Mouse (Mus musculus): ENCODE results near the gene Siva1.
A peak's percentile ranks its signal among the peaks of the same experiment; 100 is the strongest.

The Siva1 gene

GRCm38 (mm10) chr12:112660576-112661326 is 16.3 kb downstream of the Siva1 start:
- DNase-seq: no peak

- DNase-seq: no peak
These were observed 16.8 kb downstream of the Siva1 start for GRCm38 (mm10) chr12:112661327-112661605.

GRCm38 (mm10) chr12:112661851-112662250 is 17.4 kb downstream of the Siva1 start:
- no peak for DNase-seq

GRCm38 (mm10) chr12:112663303-112663702 is 18.8 kb downstream of the Siva1 start:
- DNase-seq: no peak

GRCm38 (mm10) chr12:112663716-112664115 is 19.2 kb downstream of the Siva1 start:
- no peak for DNase-seq

GRCm38 (mm10) chr12:112664124-112664523 is 19.6 kb downstream of the Siva1 start:
- no peak for DNase-seq

- DNase-seq: no peak
These were observed 20.2 kb downstream of the Siva1 start for GRCm38 (mm10) chr12:112664656-112665055.

GRCm38 (mm10) chr12:112665445-112665844 is 21.0 kb downstream of the Siva1 start:
- DNase-seq: no peak

GRCm38 (mm10) chr12:112665881-112666544 is 21.5 kb downstream of the Siva1 start:
- DNase-seq: no peak

- no peak for DNase-seq
These were observed 23.3 kb downstream of the Siva1 start for GRCm38 (mm10) chr12:112667619-112668297.

- no peak for DNase-seq
These were observed 26.4 kb downstream of the Siva1 start for GRCm38 (mm10) chr12:112670718-112671393.

GRCm38 (mm10) chr12:112671891-112672290 is 27.4 kb downstream of the Siva1 start:
- no peak for DNase-seq

GRCm38 (mm10) chr12:112672744-112673575 is 28.5 kb downstream of the Siva1 start:
- no peak for DNase-seq

GRCm38 (mm10) chr12:112673576-112674091 is 29.2 kb downstream of the Siva1 start:
- peak; percentile 76 for DNase-seq

GRCm38 (mm10) chr12:112674132-112675011 is 29.9 kb downstream of the Siva1 start, which contains the start of gene Akt1:
Gene Akt1, minus strand, starts transcription at chr12:112674884.
- DNase-seq: peak; percentile 73

GRCm38 (mm10) chr12:112675245-112676035 is 31.0 kb downstream of the Siva1 start:
- peak; percentile 81 for DNase-seq

- DNase-seq: no peak
These were observed 32.6 kb downstream of the Siva1 start for GRCm38 (mm10) chr12:112677076-112677475.

GRCm38 (mm10) chr12:112677943-112678554 is 33.6 kb downstream of the Siva1 start:
- DNase-seq: no peak

- peak; percentile 28 for DNase-seq
These were observed 34.1 kb downstream of the Siva1 start, which contains the start of gene Zbtb42 for GRCm38 (mm10) chr12:112678555-112679026. Gene Zbtb42, plus strand, starts transcription at chr12:112678828.
